Mouse (Mus musculus) intestine, embryonic 14.5 days (tissue): ENCODE measurements at regions not wholly inside any gene's neighbourhood (a gene's known extent, or its start where the extent isn't known, plus 50 kb on each side); places are given as distances from the start of the nearest gene placed in this dataset.
A peak's percentile ranks its signal among the peaks of the same experiment; 100 is the strongest.

Experiments used
- ATAC-seq: fragments of 200-750 bp; cut with Nextera tagmentation; replicated peaks from 2 replicates; pipeline ENCODE4 v1.8.0; 2017; ENCODE audit warnings: low read depth, moderate number of reproducible peaks, moderate TSS enrichment, moderate library complexity; ENCODE audit not compliant: low FRiP score, low TSS enrichment
- DNase-seq: peaks from one replicate; pipeline ENCODE4 v3.0.0-alpha.2; 2018; ENCODE audit warnings: low spot score
- H3K27ac ChIP-seq: fragments of 300-500 bp; sonication (generic); 2 replicates; pipeline ENCODE4 v1.5.1; 2014; ENCODE audit warnings: low read depth, mild to moderate bottlenecking, control low read depth
- H3K27me3 ChIP-seq: fragments of 300-500 bp; sonication (generic); replicated peaks from 2 replicates; pipeline ENCODE4 v1.6.1; 2014; ENCODE audit warnings: low read length, control low read depth; ENCODE audit not compliant: control insufficient read depth, insufficient read depth
- H3K36me3 ChIP-seq: fragments of 300-500 bp; sonication (generic); 2 replicates; pipeline ENCODE4 v1.6.1; 2014; ENCODE audit warnings: low read length, control low read depth; ENCODE audit not compliant: control insufficient read depth, insufficient read depth
- H3K4me1 ChIP-seq: fragments of 300-500 bp; sonication (generic); replicated peaks from 2 replicates; pipeline ENCODE4 v1.6.1; 2014; ENCODE audit warnings: low read length, control low read depth, mixed read lengths; ENCODE audit not compliant: control insufficient read depth, insufficient read depth
- H3K4me2 ChIP-seq: fragments of 300-500 bp; sonication (generic); 2 replicates; pipeline ENCODE4 v1.6.1; 2014; ENCODE audit warnings: low read length
- H3K4me3 ChIP-seq: fragments of 300-500 bp; sonication (generic); 2 replicates; pipeline ENCODE4 v1.5.1; 2014; ENCODE audit warnings: low read depth, low read length, control low read depth, mixed read lengths
- H3K9ac ChIP-seq: fragments of 300-500 bp; sonication (generic); 2 replicates; pipeline ENCODE4 v1.6.1; 2014; ENCODE audit warnings: mild to moderate bottlenecking, low read length
- H3K9me3 ChIP-seq: fragments of 300-500 bp; sonication (generic); 2 replicates; pipeline ENCODE4 v1.6.1; 2016; ENCODE audit warnings: low read length, control low read depth; ENCODE audit not compliant: control insufficient read depth
- WGBS: fragments of 180-500 bp; shearing (Covaris S2); extraction: QIAGEN DNeasy Blood & Tissue Kit; methylation state at CpG from one replicate; pipeline ENCODE4 v1.1.7; 2014; 5-methylcytosine and 5-hydroxymethylcytosine counted together

- 0 out of 2 replicates have a peak, but pooled peaks cover 4% of the 10 kb centered on the region for H3K9me3 ChIP-seq
- no peak for ATAC-seq
- no peaks in the 10 kb centered on the region for H3K36me3 ChIP-seq
- 76% methylated on average over 3 of the region's 3 CpGs for WGBS
- no peak overlapping the region for H3K27ac ChIP-seq
- H3K4me3 ChIP-seq, result no peak overlapping the region
- no peaks in the 10 kb centered on the region for H3K27me3 ChIP-seq
- H3K9ac ChIP-seq, result no peak overlapping the region
- no peak for DNase-seq
- H3K4me2 ChIP-seq, result no peak overlapping the region
- H3K4me1 ChIP-seq, result no peaks in the 10 kb centered on the region
Measured at GRCm38 (mm10) chr2:128418960-128419359, 172.0 kb upstream of the Spdye4c start.

- DNase-seq, result no peak
- Histone ChIP-seq H3K9ac (no peak overlapping the region), H3K36me3 (no peaks in the 10 kb centered on the region), H3K4me2 (no peak overlapping the region), H3K9me3 (0 out of 2 replicates have a peak, but pooled peaks cover 4% of the 10 kb centered on the region), H3K4me3 (no peak overlapping the region), H3K4me1 (peaks cover 4% of the 10 kb centered on the region; the same call in 1 of the 2 replicates), H3K27ac (no peak overlapping the region), H3K27me3 (no peaks in the 10 kb centered on the region)
- ATAC-seq, result no peak
- WGBS, result 75% methylated on average over 10 of the region's 10 CpGs
Measured at GRCm38 (mm10) chr2:128420406-128420805, 170.6 kb upstream of the Spdye4c start.

- peaks cover 4% of the 10 kb centered on the region for H3K4me1 ChIP-seq
- ATAC-seq (no peak), DNase-seq (no peak)
- 46% methylated on average over 6 of the region's 6 CpGs for WGBS
- no peak overlapping the region for H3K9ac ChIP-seq
- no peak overlapping the region for H3K4me2 ChIP-seq
- no peaks in the 10 kb centered on the region for H3K36me3 ChIP-seq
- 0 out of 2 replicates have a peak, but pooled peaks cover 4% of the 10 kb centered on the region for H3K9me3 ChIP-seq
- H3K27me3 ChIP-seq, result no peaks in the 10 kb centered on the region
- H3K4me3 ChIP-seq, result no peak overlapping the region
- no peak overlapping the region for H3K27ac ChIP-seq
Measured at GRCm38 (mm10) chr2:128422677-128423076, 168.3 kb upstream of the Spdye4c start.

GRCm38 (mm10) chr2:128424236-128424635 lies 166.8 kb upstream of the Spdye4c start:
- ATAC-seq (no peak), DNase-seq (no peak)
- H3K4me2 ChIP-seq, result no peak overlapping the region
- no peaks in the 10 kb centered on the region for H3K27me3 ChIP-seq
- 0 out of 2 replicates have a peak, but pooled peaks cover 4% of the 10 kb centered on the region for H3K9me3 ChIP-seq
- H3K4me1 ChIP-seq, result peaks cover 14% of the 10 kb centered on the region
- no peaks in the 10 kb centered on the region for H3K36me3 ChIP-seq
- no peak overlapping the region for H3K27ac ChIP-seq
- 24% methylated on average over 7 of the region's 7 CpGs for WGBS
- no peak overlapping the region for H3K9ac ChIP-seq
- H3K4me3 ChIP-seq, result no peak overlapping the region

GRCm38 (mm10) chr2:128427181-128427880 lies 163.7 kb upstream of the Spdye4c start:
- WGBS, result 69% methylated on average over 6 of the region's 6 CpGs
- no peak overlapping the region for H3K4me2 ChIP-seq
- peaks cover 19% of the 10 kb centered on the region for H3K4me1 ChIP-seq
- no peak overlapping the region for H3K27ac ChIP-seq
- 0 out of 2 replicates have a peak, but pooled peaks cover 4% of the 10 kb centered on the region for H3K9me3 ChIP-seq
- ATAC-seq (no peak), DNase-seq (no peak)
- H3K4me3 ChIP-seq, result no peak overlapping the region
- no peaks in the 10 kb centered on the region for H3K36me3 ChIP-seq
- H3K9ac ChIP-seq, result no peak overlapping the region
- no peaks in the 10 kb centered on the region for H3K27me3 ChIP-seq

- H3K4me2 ChIP-seq, result peak overlapping the region; percentile 22; the same call in 1 of the 2 replicates
- no peak for ATAC-seq
- H3K9ac ChIP-seq, result no peak overlapping the region
- H3K9me3 ChIP-seq, result no peaks in the 10 kb centered on the region
- DNase-seq, result no peak
- H3K4me3 ChIP-seq, result no peak overlapping the region
- no peak overlapping the region for H3K27ac ChIP-seq
- WGBS, result 7% methylated on average over 7 of the region's 7 CpGs
- no peaks in the 10 kb centered on the region for H3K27me3 ChIP-seq
- H3K4me1 ChIP-seq, result peaks cover 19% of the 10 kb centered on the region
- H3K36me3 ChIP-seq, result no peaks in the 10 kb centered on the region
Measured at GRCm38 (mm10) chr2:128428154-128428553, 162.9 kb upstream of the Spdye4c start.

- H3K4me1 ChIP-seq, result peaks cover 19% of the 10 kb centered on the region
- peak overlapping the region; percentile 22 for H3K4me2 ChIP-seq
- H3K9me3 ChIP-seq, result no peaks in the 10 kb centered on the region
- H3K36me3 ChIP-seq, result no peaks in the 10 kb centered on the region
- H3K27ac ChIP-seq, result no peak overlapping the region
- DNase-seq, result no peak
- H3K9ac ChIP-seq, result no peak overlapping the region; the same call in 1 of the 2 replicates
- H3K4me3 ChIP-seq, result no peak overlapping the region
- 36% methylated on average over 18 of the region's 18 CpGs for WGBS
- no peaks in the 10 kb centered on the region for H3K27me3 ChIP-seq
- no peak for ATAC-seq
Measured at GRCm38 (mm10) chr2:128428651-128429633, 162.1 kb upstream of the Spdye4c start.

- Histone ChIP-seq H3K4me2 (no peak overlapping the region), H3K9ac (no peak overlapping the region), H3K36me3 (no peaks in the 10 kb centered on the region), H3K9me3 (no peaks in the 10 kb centered on the region), H3K4me3 (no peak overlapping the region), H3K4me1 (peaks cover 15% of the 10 kb centered on the region), H3K27ac (no peak overlapping the region), H3K27me3 (no peaks in the 10 kb centered on the region)
- DNase-seq, result no peak
- 57% methylated on average over 7 of the region's 7 CpGs for WGBS
- ATAC-seq, result no peak
Measured at GRCm38 (mm10) chr2:128429786-128430185, 161.2 kb upstream of the Spdye4c start.
